Mouse (Mus musculus) Patski (cell line): Measurements from ENCODE around the gene Mrpl47. TPM values are rescaled to one million over a fixed set of nuclear protein-coding genes. Genes with fewer than 3 reads are reported as not detected.
A peak's percentile ranks its signal among the peaks of the same experiment; 100 is the strongest.
"Not testable (repeated sequence)": the region's sequence is repeated elsewhere in the genome, so short reads cannot be mapped to it uniquely, and the experiment has no call there.

ENCODE experiments used
- ATAC-seq: fragments of 100-300 bp; one replicate; pipeline ENCODE4 v1.8.0; 2021
- CTCF ChIA-PET: fragments of 350-600 bp; sonication (Branson Sonifier 250); formaldehyde crosslinking; loops from one replicate; lab custom pipeline; 2022; ENCODE audit warnings: inconsistent platforms; lab: Charles Lee
- POLR2A ChIA-PET: fragments of 350-600 bp; sonication (Branson Sonifier 250); formaldehyde crosslinking; loops from one replicate; lab custom pipeline; 2022; ENCODE audit warnings: antibody characterized with exemption, inconsistent platforms; lab: Charles Lee
- DNase-seq: peaks from one replicate; pipeline ENCODE4 v3.0.0-alpha.2; 2011; ENCODE audit warnings: low read depth, low spot score
- H3K27me3 ChIP-seq: fragments of 371-371 bp; one replicate; pipeline ENCODE4 v1.5.1; 2021
- CTCF ChIP-seq: fragments of 100-300 bp; IDR thresholded peaks from one replicate; pipeline ENCODE4 v1.5.1; 2021
- in situ Hi-C: fragments of 300-500 bp; cut with MboI; formaldehyde crosslinking; loops from 3 replicates; pipeline ENCODE4 v1.11.1; 2018; ENCODE audit warnings: low pct_unique_long_range_greater_than_20kb, mixed read lengths
- polyA plus RNA-seq: library from polyadenylated mRNA; unstranded; gene quantifications from one replicate; pipeline ENCODE4 v1.2.3, GENCODE M21; 2021

The Mrpl47 gene
- polyA plus RNA-seq = 43.5 TPM

DNA sequence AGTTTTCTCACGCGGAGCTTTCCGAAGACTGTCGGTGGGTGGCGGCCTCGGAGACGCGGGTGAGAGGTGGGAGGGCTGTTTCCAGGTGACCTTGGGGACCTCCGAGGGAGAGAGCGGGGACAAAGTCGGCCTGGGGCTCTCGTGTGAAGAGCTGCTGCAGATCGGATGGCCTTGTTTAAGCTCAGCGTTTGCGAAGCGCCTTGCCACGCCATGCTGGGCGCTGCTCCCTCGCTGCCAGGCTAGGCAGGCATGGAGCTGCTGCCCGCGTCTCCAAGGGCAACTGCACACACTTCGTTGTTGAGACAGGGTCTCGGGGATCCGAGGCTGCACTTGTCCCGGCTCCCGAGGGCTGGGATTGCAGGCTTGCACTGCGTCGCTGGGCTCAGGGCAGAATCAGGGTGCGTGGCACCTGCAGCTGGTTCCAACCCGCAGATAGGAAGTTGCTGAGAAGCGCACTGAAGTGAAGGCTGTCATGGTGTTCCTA lies at the start of gene Mrpl47:
Gene Mrpl47 (minus strand): TSS at position 434 of the 484 bp plus-strand sequence.
- POLR2A ChIA-PET = interaction anchor here (0.6 to 1.7 kb wide), 4 partner anchors 13 to 209 kb away, joined by 3 to 4 read pairs (median 4); no protein-coding TSS in a partner anchor
- peak; percentile 33 for ATAC-seq
- TF ChIP-seq CTCF = no peak
- CTCF ChIA-PET = interaction anchor here (1.2 to 1.3 kb wide), 2 partner anchors 8 to 21 kb away, joined by 3 to 4 read pairs; no protein-coding TSS in a partner anchor
- H3K27me3 ChIP-seq = no peaks in the 10 kb centered on the region
- DNase-seq = no peak
- in situ Hi-C loops = no loop called here

DNA sequence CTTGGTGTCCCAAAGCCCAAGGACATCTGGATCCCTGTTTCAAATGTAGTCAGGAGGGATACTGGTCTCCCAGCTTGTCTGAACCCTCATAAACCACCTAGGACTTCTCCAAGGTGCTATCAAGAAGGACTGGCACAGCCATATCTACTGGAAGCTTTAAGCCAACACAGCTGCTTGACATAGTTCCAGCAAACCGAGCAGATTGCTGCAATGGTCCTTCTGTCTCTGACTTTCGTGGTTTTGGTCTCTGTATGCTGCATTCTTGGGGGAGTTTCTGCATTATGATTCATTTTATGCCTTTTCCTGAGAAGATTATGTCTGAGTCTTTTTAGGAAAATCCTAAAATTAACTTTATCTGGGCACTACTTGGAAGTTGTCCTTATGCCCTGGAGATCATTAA lies 33.4 kb upstream of the Mrpl47 start:
- ChIA-PET CTCF (no interaction called here), POLR2A (no interaction called here)
- TF ChIP-seq CTCF = no peak
- H3K27me3 ChIP-seq = peaks cover 39% of the 10 kb centered on the region
- ATAC-seq = no peak
- in situ Hi-C loops = no loop called here
- DNase-seq = peak; percentile 3

GRCm38 (mm10) chr3:32763902-32764301 lies 26.5 kb upstream of the Mrpl47 start:
- ChIA-PET CTCF (no interaction called here), POLR2A (no interaction called here)
- DNase-seq = no peak
- in situ Hi-C loops = no loop called here
- no peak for ATAC-seq
- peaks cover 46% of the 10 kb centered on the region for H3K27me3 ChIP-seq
- no peak for TF ChIP-seq CTCF

GRCm38 (mm10) chr3:32762962-32763361 lies 25.6 kb upstream of the Mrpl47 start:
- CTCF ChIA-PET = no interaction called here
- POLR2A ChIA-PET = no interaction called here
- ATAC-seq (no peak), DNase-seq (no peak)
- in situ Hi-C loops = no loop called here
- peaks cover 45% of the 10 kb centered on the region for H3K27me3 ChIP-seq
- no peak for TF ChIP-seq CTCF

GRCm38 (mm10) chr3:32759212-32759611 lies 21.8 kb upstream of the Mrpl47 start:
- ChIA-PET CTCF (interaction anchor here (1.1 kb wide), 1 partner anchor 10 kb away, joined by 3 read pairs; no protein-coding TSS in a partner anchor), POLR2A (no interaction called here)
- no peak for TF ChIP-seq CTCF
- ATAC-seq = no peak
- in situ Hi-C loops = no loop called here
- peaks cover 27% of the 10 kb centered on the region for H3K27me3 ChIP-seq
- no peak for DNase-seq

DNA sequence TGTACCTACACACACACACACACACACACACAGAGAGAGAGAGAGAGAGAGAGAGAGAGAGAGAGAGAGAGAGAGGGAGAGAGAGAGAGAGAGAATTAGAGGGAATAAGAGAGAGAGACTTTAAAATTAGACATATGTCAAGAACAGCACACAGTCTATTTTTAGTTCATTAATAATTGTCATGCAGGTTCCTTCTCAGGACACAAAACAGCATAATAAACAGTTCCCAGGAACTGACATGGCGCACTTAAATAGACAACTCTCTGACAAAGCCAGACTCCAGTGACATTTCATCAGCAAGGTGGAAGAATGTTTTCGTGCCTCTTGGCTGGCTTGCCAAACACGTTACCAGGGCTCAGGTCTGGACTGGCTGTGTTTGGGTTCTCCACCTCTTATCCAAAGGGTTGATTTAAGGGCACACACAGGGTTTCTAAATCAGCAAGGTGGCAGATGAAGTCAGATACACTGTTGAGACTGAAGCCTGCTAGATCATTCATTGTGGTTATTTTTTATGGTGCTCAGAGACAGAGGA lies 17.0 kb upstream of the Mrpl47 start:
- POLR2A ChIA-PET = no interaction called here
- DNase-seq = no peak
- no peak for TF ChIP-seq CTCF
- in situ Hi-C loops = no loop called here
- H3K27me3 ChIP-seq = no peaks in the 10 kb centered on the region
- CTCF ChIA-PET = no interaction called here
- no peak for ATAC-seq

DNA sequence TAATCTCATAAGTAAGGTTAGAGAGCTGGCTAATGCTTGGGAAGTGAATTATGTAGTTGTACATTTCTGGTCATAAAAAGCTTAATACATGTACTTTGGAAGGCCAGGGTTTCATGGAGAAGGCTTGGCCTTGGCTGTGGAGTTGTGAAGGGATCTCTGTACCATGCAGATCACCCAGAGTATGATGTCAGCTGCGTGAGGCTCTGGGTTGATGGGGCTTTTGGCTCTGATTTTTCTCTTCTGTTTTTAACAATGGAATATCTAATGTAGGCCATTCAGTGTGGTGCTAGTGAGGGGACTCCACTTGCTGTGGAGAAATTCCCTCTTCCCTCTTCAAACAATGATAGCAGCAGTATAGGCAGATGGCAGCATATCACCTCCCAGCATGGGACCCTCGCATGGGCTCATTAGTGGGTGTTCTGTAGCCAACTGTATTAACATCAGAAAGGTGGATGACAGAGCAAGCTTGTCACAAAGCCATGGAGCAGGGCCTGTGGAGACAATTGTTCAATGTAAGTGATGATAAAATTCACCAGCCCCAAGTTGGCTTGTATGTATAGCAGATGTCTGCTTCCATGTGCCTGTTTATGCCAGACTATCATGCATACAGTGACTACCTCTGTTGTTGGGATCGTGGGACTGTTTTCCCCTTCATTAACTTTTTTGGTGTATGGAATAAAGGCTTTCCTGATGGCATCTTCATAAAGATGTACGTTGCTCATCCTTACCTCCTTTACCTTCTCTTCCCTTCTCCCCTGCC lies 12.6 kb upstream of the Mrpl47 start:
- in situ Hi-C loops = loop anchor here (10.0 kb wide), 1 partner anchor 1055 kb away; no protein-coding TSS in a partner anchor
- ATAC-seq = no peak
- ChIA-PET CTCF (interaction anchor here (1.0 kb wide), 1 partner anchor 9 kb away, joined by 3 read pairs; no protein-coding TSS in a partner anchor), POLR2A (interaction anchor here (0.9 kb wide), 1 partner anchor 13 kb away, joined by 3 read pairs; the partner anchor contains the start of genes Mrpl47 and Ndufb5)
- no peak for TF ChIP-seq CTCF
- DNase-seq = no peak
- no peaks in the 10 kb centered on the region for H3K27me3 ChIP-seq

DNA sequence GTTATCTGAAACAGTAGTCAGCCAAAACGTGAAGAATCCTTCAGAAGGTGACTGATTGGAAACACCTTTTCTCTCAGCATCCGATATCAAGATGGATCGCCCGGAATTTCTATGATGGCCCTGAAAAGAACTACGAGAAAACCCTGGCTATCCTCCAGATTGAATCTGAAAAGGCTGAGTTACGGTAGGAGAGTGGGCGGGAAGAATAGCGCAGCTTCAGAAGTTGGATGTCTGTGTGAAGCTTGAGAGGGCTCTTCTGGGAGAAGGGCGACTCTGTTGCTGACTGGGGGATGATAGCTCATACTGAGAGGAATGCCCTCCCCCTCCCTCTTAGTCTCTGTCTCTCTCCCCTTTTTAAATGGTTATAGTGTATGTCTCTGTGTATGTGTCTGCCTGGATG lies 11.0 kb upstream of the Mrpl47 start:
- no peaks in the 10 kb centered on the region for H3K27me3 ChIP-seq
- DNase-seq (no peak), ATAC-seq (no peak)
- TF ChIP-seq CTCF = no peak
- in situ Hi-C loops = loop anchor here (10.0 kb wide), 1 partner anchor 1056 kb away; no protein-coding TSS in a partner anchor
- ChIA-PET CTCF (no interaction called here), POLR2A (no interaction called here)

GRCm38 (mm10) chr3:32745426-32745825 lies 8.0 kb upstream of the Mrpl47 start:
- DNase-seq, POLR2A ChIA-PET, H3K27me3 ChIP-seq, ATAC-seq: not testable (repeated sequence)
- CTCF ChIA-PET = interaction anchor here (1.2 kb wide), 1 partner anchor 8 kb away, joined by 4 read pairs; the partner anchor contains the start of genes Mrpl47 and Ndufb5
- in situ Hi-C loops = loop anchor here (10.0 kb wide), 1 partner anchor 1059 kb away; no protein-coding TSS in a partner anchor

- CTCF ChIA-PET = interaction anchor here (1.2 kb wide), 1 partner anchor 8 kb away, joined by 4 read pairs; the partner anchor contains the start of genes Mrpl47 and Ndufb5
- in situ Hi-C loops = loop anchor here (10.0 kb wide), 1 partner anchor 1060 kb away; no protein-coding TSS in a partner anchor
- DNase-seq (no peak), ATAC-seq (no peak)
- H3K27me3 ChIP-seq = no peaks in the 10 kb centered on the region
- POLR2A ChIA-PET = no interaction called here
- TF ChIP-seq CTCF = no peak
Measured at GRCm38 (mm10) chr3:32745001-32745400, 7.6 kb upstream of the Mrpl47 start.
